Mouse (Mus musculus) CH12.LX (cell line): ENCODE results near the gene Gm18596. TPM values are rescaled to one million over a fixed set of nuclear protein-coding genes. Genes with fewer than 3 reads are reported as not detected.
"Not testable (repeated sequence)": the region's sequence is repeated elsewhere in the genome, so short reads cannot be mapped to it uniquely, and the experiment has no call there.

Experiments
- DNase-seq: peaks from one replicate; pipeline ENCODE4 v3.0.0-alpha.2; 2013; ENCODE audit errors: extremely low read depth
- H3K27ac ChIP-seq: 2 replicates; pipeline ENCODE4 v1.5.1; 2012; ENCODE audit warnings: low read depth, mild to moderate bottlenecking, control low read depth, moderate library complexity; ENCODE audit not compliant: insufficient read depth
- H3K27me3 ChIP-seq: replicated peaks from 2 replicates; pipeline ENCODE3; 2012; ENCODE audit warnings: inconsistent platforms
- H3K36me3 ChIP-seq, 2 experiments: replicated peaks in 1 of 2; 2 replicates each; pipeline versions ENCODE3 to v1.6.1; 2012; ENCODE audit warnings: inconsistent platforms in 1 of 2, low read length in 1 of 2, mild to moderate bottlenecking in 1 of 2, mixed read lengths in 1 of 2, moderate library complexity in 1 of 2; ENCODE audit not compliant: control insufficient read depth in 1 of 2, insufficient read depth in 1 of 2
- H3K4me1 ChIP-seq, 2 experiments: 2 replicates each; pipeline ENCODE4 v1.6.1; 2012; ENCODE audit warnings: inconsistent platforms in 1 of 2, moderate library complexity in 1 of 2; ENCODE audit not compliant: insufficient read depth in 2 of 2, control insufficient read depth in 1 of 2
- H3K4me2 ChIP-seq: 2 replicates; pipeline ENCODE4 v1.6.1; 2012; ENCODE audit warnings: low read depth, mild to moderate bottlenecking, control low read depth; ENCODE audit not compliant: poor library complexity, insufficient read depth, severe bottlenecking
- H3K4me3 ChIP-seq, 3 experiments: fragments of 150-350 bp in 1 of 3; sonication (generic) in 1 of 3; replicated peaks in 1 of 3; 2 replicates each; pipeline versions ENCODE3 to v1.5.1; 2011 to 2012; ENCODE audit warnings: low read depth in 2 of 3, low read length in 2 of 3, mild to moderate bottlenecking in 2 of 3, moderate library complexity in 2 of 3, control low read depth in 1 of 3, improper control_type of control experiment in 1 of 3, inconsistent platforms in 1 of 3, mixed read lengths in 1 of 3; ENCODE audit not compliant: poor library complexity in 1 of 3
- H3K79me2 ChIP-seq: replicated peaks from 2 replicates; pipeline ENCODE4 v1.6.1; 2012; ENCODE audit warnings: mild to moderate bottlenecking, moderate library complexity; ENCODE audit not compliant: control insufficient read depth, poor library complexity, insufficient read depth, severe bottlenecking; ENCODE audit errors: extremely low read depth
- H3K9ac ChIP-seq: 2 replicates; pipeline ENCODE4 v1.6.1; 2012; ENCODE audit warnings: low read depth, mild to moderate bottlenecking, control low read depth, moderate library complexity; ENCODE audit not compliant: insufficient read depth
- H3K9me3 ChIP-seq: replicated peaks from 2 replicates; pipeline ENCODE3; 2012; ENCODE audit warnings: low read length, inconsistent platforms, mixed read lengths
- BHLHE40 ChIP-seq: IDR thresholded peaks from 2 replicates; pipeline ENCODE4 v1.6.1; 2011; ENCODE audit warnings: mild to moderate bottlenecking, low read depth, low read length, improper control_type of control experiment
- CHD1 ChIP-seq: IDR thresholded peaks from 2 replicates; pipeline ENCODE4 v1.6.1; 2012; ENCODE audit warnings: low read depth, low read length, improper control_type of control experiment, inconsistent platforms
- CHD2 ChIP-seq: IDR thresholded peaks from 2 replicates; pipeline ENCODE4 v1.6.1; 2011; ENCODE audit warnings: low read length, improper control_type of control experiment
- CTCF ChIP-seq, 2 experiments: IDR thresholded peaks in 1 of 2; conservative IDR thresholded peaks in 1 of 2; 2 replicates each; pipeline ENCODE4 v1.5.1; 2011 to 2012; ENCODE audit warnings: low read depth in 2 of 2, low read length in 2 of 2, improper control_type of control experiment in 1 of 2, inconsistent platforms in 1 of 2, mild to moderate bottlenecking in 1 of 2, moderate library complexity in 1 of 2
- GABPA ChIP-seq: IDR thresholded peaks from 2 replicates; pipeline ENCODE4 v1.6.1; 2012; ENCODE audit warnings: low read depth, low read length, improper control_type of control experiment, inconsistent platforms; ENCODE audit not compliant: insufficient replicate concordance
- IRF4 ChIP-seq: IDR thresholded peaks from 2 replicates; pipeline ENCODE4 v1.6.1; 2014; ENCODE audit warnings: low read depth, mild to moderate bottlenecking, inconsistent platforms, low read length, improper control_type of control experiment
- JUN ChIP-seq: IDR thresholded peaks from 2 replicates; pipeline ENCODE4 v1.6.1; 2011; ENCODE audit warnings: low read depth, mild to moderate bottlenecking, low read length, improper control_type of control experiment, moderate library complexity; ENCODE audit not compliant: insufficient read depth
- MAFK ChIP-seq: IDR thresholded peaks from 2 replicates; pipeline ENCODE4 v1.6.1; 2011; ENCODE audit warnings: low read length, improper control_type of control experiment; ENCODE audit not compliant: insufficient replicate concordance
- MAX ChIP-seq: IDR thresholded peaks from 2 replicates; pipeline ENCODE4 v1.6.1; 2011; ENCODE audit warnings: low read length, improper control_type of control experiment
- MXI1 ChIP-seq: IDR thresholded peaks from 2 replicates; pipeline ENCODE4 v1.6.1; 2011; ENCODE audit warnings: mild to moderate bottlenecking, low read depth, low read length, improper control_type of control experiment
- MYC ChIP-seq: IDR thresholded peaks from 2 replicates; pipeline ENCODE4 v1.6.1; 2011; ENCODE audit warnings: low read depth, mild to moderate bottlenecking, improper control_type of control experiment, low read length
- NELFE ChIP-seq: IDR thresholded peaks from 2 replicates; pipeline ENCODE4 v1.6.1; 2011; ENCODE audit warnings: low read depth, low read length, improper control_type of control experiment
- POLR2A ChIP-seq: IDR thresholded peaks from 2 replicates; pipeline ENCODE4 v1.6.1; 2011; ENCODE audit warnings: low read depth, mild to moderate bottlenecking, improper control_type of control experiment, low read length
- POLR2AphosphoS2 ChIP-seq: IDR thresholded peaks from 2 replicates; pipeline ENCODE4 v1.6.1; 2011; ENCODE audit warnings: low read depth, low read length, improper control_type of control experiment
- RCOR1 ChIP-seq: conservative IDR thresholded peaks from 2 replicates; pipeline ENCODE4 v1.6.1; 2012; ENCODE audit warnings: low read depth, mild to moderate bottlenecking, inconsistent platforms, low read length, improper control_type of control experiment
- TBP ChIP-seq: conservative IDR thresholded peaks from 2 replicates; pipeline ENCODE4 v1.6.1; 2011; ENCODE audit warnings: low read depth, low read length, improper control_type of control experiment
- TCF12 ChIP-seq: IDR thresholded peaks from 2 replicates; pipeline ENCODE4 v1.6.1; 2014; ENCODE audit warnings: low read depth, mild to moderate bottlenecking, inconsistent platforms, low read length, improper control_type of control experiment
- USF2 ChIP-seq: conservative IDR thresholded peaks from 2 replicates; pipeline ENCODE4 v1.6.1; 2011; ENCODE audit warnings: low read depth, low read length, improper control_type of control experiment
- ZKSCAN1 ChIP-seq: IDR thresholded peaks from 2 replicates; pipeline ENCODE4 v1.6.1; 2012; ENCODE audit warnings: low read depth, inconsistent platforms, low read length, improper control_type of control experiment, borderline replicate concordance
- ZMIZ1 ChIP-seq: IDR thresholded peaks from 2 replicates; pipeline ENCODE4 v1.6.1; 2012; ENCODE audit warnings: low read depth, mild to moderate bottlenecking, inconsistent platforms, low read length, improper control_type of control experiment
- dilution Hi-C: fragments of 300-500 bp; cut with MboI; formaldehyde crosslinking; loops from 2 replicates; pipeline ENCODE4 v1.14.3; 2020; ENCODE audit warnings: low sequenced_read_pairs; ENCODE audit not compliant: extremely low pct_unique_long_range_greater_than_20kb, extremely low pct_ligation_motif_present
- in situ Hi-C: fragments of 300-500 bp; cut with MboI; formaldehyde crosslinking; loops from 3 replicates; pipeline ENCODE4 v1.14.3; 2019; ENCODE audit warnings: low sequenced_read_pairs, low pct_ligation_motif_present, low pct_unique_long_range_greater_than_20kb, mixed read lengths
- polyA plus RNA-seq: library from polyadenylated mRNA; unstranded; fragments of >175 nt; gene quantifications from 2 replicates; pipeline ENCODE4 v1.2.1, GENCODE M21; 2012; ENCODE audit warnings: low read depth; ENCODE audit not compliant: insufficient read length
- total RNA-seq, 2 experiments: library from RNA; depleted of rRNA; stranded (reverse); fragments of 300-350 nt in 1 of 2; fragments of >200 nt in 1 of 2; gene quantifications; 2 replicates each; pipeline ENCODE4 v1.2.3; 2012 to 2014

The Gm18596 gene
- total and polyA plus RNA-seq, 3 experiments = not detected

GRCm38 (mm10) chr10:77715507-77715906 is 26.9 kb downstream of the Gm18596 start, which contains the start of gene Gm10142:
Gene Gm10142, plus strand, starts transcription at chr10:77715807.
- dilution Hi-C loops = no loop called here
- H3K79me2 ChIP-seq = no peaks in the 10 kb centered on the region
- H3K4me1 ChIP-seq = no peaks in the 10 kb centered on the region
- in situ Hi-C loops = no loop called here
- DNase-seq = no peak
- H3K9me3 ChIP-seq = peaks cover 14% of the 10 kb centered on the region
- H3K4me2 ChIP-seq = no peak within 1 kb of the TSS
- no peaks in the 10 kb centered on the region for H3K36me3 ChIP-seq
- H3K27ac ChIP-seq = no peak within 1 kb of the TSS
- H3K9ac ChIP-seq = no peak within 1 kb of the TSS
- no peak within 1 kb of the TSS for H3K4me3 ChIP-seq
- H3K27me3 ChIP-seq = peaks cover 53% of the 10 kb centered on the region
- TF ChIP-seq JUN (no peak), CHD1 (no peak)

- H3K36me3 ChIP-seq = no peaks in the 10 kb centered on the region
- no peak overlapping the region for H3K27ac ChIP-seq
- H3K9me3 ChIP-seq = peaks cover 13% of the 10 kb centered on the region
- H3K4me1 ChIP-seq = no peaks in the 10 kb centered on the region
- no peaks in the 10 kb centered on the region for H3K79me2 ChIP-seq
- H3K27me3 ChIP-seq = peaks cover 58% of the 10 kb centered on the region
- DNase-seq = no peak
- TF ChIP-seq ZMIZ1 (no peak), MAX (no peak), CTCF (conservative IDR thresholded peaks at IDR 0.05 in 1 of 2, IDR thresholded peaks at IDR 0.05 in 1 of 2; ENCODE audit: low read depth in 2 of 2, low read length in 2 of 2) (no peak), NELFE (no peak), USF2 (no peak), POLR2AphosphoS2 (no peak), CHD2 (no peak), TCF12 (no peak), ZKSCAN1 (no peak), RCOR1 (no peak), BHLHE40 (no peak), MAFK (no peak), TBP (no peak), IRF4 (no peak), MYC (no peak), CHD1 (no peak), POLR2A (no peak), GABPA (no peak), MXI1 (no peak)
- in situ Hi-C loops = no loop called here
- H3K4me2 ChIP-seq = no peak overlapping the region
- no peak overlapping the region for H3K9ac ChIP-seq
- dilution Hi-C loops = no loop called here
- no peak overlapping the region for H3K4me3 ChIP-seq
Observed at GRCm38 (mm10) chr10:77713734-77714133, 28.7 kb downstream of the Gm18596 start.

GRCm38 (mm10) chr10:77711157-77711556 is 31.3 kb downstream of the Gm18596 start, which contains the start of gene Gm10024:
Gene Gm10024, plus strand, starts transcription at chr10:77711457.
- H3K9me3 ChIP-seq = peaks cover 20% of the 10 kb centered on the region
- H3K4me3 ChIP-seq, H3K36me3 ChIP-seq, DNase-seq, H3K27ac ChIP-seq, in situ Hi-C loops, H3K79me2 ChIP-seq, H3K4me2 ChIP-seq, H3K4me1 ChIP-seq, H3K9ac ChIP-seq, dilution Hi-C loops: not testable (repeated sequence)
- H3K27me3 ChIP-seq = peaks cover 57% of the 10 kb centered on the region
